In the genomic region with DNA sequence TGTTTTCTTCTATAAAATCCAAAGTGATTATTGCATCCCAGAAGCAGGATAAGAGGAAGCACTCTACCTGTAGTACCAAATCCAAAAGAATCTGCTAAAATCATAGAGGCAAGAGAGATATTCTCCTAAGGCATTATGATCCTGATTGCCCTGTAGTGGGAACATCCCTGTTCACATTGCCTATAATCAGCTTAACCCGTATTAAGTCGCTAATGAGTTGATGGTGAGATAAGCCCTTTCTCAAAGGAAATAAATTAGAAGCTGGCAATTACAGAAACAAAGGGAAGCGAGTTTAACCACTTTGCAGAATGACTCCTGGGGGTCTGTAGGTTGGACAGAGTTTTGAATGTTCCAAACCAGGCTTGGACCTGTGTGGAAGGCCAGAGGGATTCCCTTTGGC, we compare ENCODE assay signal across 22 mouse cellular contexts.
DNase-seq lines count a peak whose midpoint lies in the region; ATAC-seq and TF ChIP-seq lines count a peak whose summit lies in the region.
"Had no signal": no experiment of that assay in that cellular context is flagged by ENCODE, and none has a peak within 500 bp of the region (broad histone marks: within the 10 kb centered on the region; RNA-seq: fewer than 3 reads in every experiment).

No protein-coding gene starts in this region.

- no peak for TF ChIP-seq CTCF in embryonic fibroblast, embryonic 13.5 days (IDR thresholded peaks at IDR 0.05; ENCODE audit: borderline replicate concordance, insufficient read depth, low read length)
- TF ChIP-seq CTCF in cerebellum, adult 2 months (IDR thresholded peaks at IDR 0.05; ENCODE audit: borderline replicate concordance, insufficient read depth, low read depth, low read length) = no peak

- TF ChIP-seq POLR2A in embryonic fibroblast, embryonic 13.5 days (IDR thresholded peaks at IDR 0.05; ENCODE audit: low read depth, low read length) = no peak
- no peak for TF ChIP-seq POLR2A in cerebellum, adult 2 months (IDR thresholded peaks at IDR 0.05; ENCODE audit: borderline replicate concordance, insufficient read depth, low read length)

- no peak for ATAC-seq in embryonic facial prominence, embryonic 12.5 days (ENCODE audit: insufficient number of reproducible peaks, insufficient read depth, low FRiP score, low TSS enrichment)
- ATAC-seq: forebrain, embryonic 13.5 days; forebrain, embryonic 16.5 days had no signal

- no peak overlapping the region for H3K4me2 ChIP-seq in embryonic facial prominence, embryonic 12.5 days (replicated peaks)
- H3K4me2 ChIP-seq: embryonic facial prominence, embryonic 15.5 days; forebrain, embryonic 13.5 days; heart, embryonic 11.5 days; hindbrain, embryonic 12.5 days; hindbrain, embryonic 15.5 days had no signal

- no peak for DNase-seq in embryonic facial prominence, embryonic 10.5 days (ENCODE audit: low spot score)
- peak; percentile 5 for DNase-seq in retina, embryonic 14.5 days (ENCODE audit: low spot score)
- no peak for DNase-seq in cerebellum, adult 2 months
- DNase-seq in right cerebral cortex, postnatal 14 days = no peak
- DNase-seq: adrenal gland, postnatal 10 days; adrenal gland, postnatal 36 days; cerebellum, adult 18-20 months; cerebellum, adult 9-11 months; cerebellum, postnatal 36 days; gastrocnemius, postnatal 10 days; gastrocnemius, postnatal 36 days; heart, adult 11 months had no signal

- H3K27ac ChIP-seq in embryonic facial prominence, embryonic 12.5 days = 0 out of 2 replicates have a peak overlapping the region, but pooled peaks have one; percentile 46
- H3K27ac ChIP-seq in embryonic facial prominence, embryonic 10.5 days (replicated peaks) = no peak overlapping the region
- peak overlapping the region; percentile 58; the same call in 1 of the 2 replicates for H3K27ac ChIP-seq in embryonic fibroblast, embryonic 13.5 days (ENCODE audit: insufficient read depth, low read length)
- no peak overlapping the region for H3K27ac ChIP-seq in cerebellum, adult 2 months (ENCODE audit: insufficient read depth, low read length)
- H3K27ac ChIP-seq: embryonic facial prominence, embryonic 15.5 days; forebrain, embryonic 10.5 days; forebrain, embryonic 13.5 days; hindbrain, embryonic 12.5 days; hindbrain, embryonic 15.5 days had no signal

- peaks cover 20% of the 10 kb centered on the region for H3K4me1 ChIP-seq in embryonic facial prominence, embryonic 12.5 days
- peaks cover 15% of the 10 kb centered on the region for H3K4me1 ChIP-seq in embryonic facial prominence, embryonic 10.5 days
- H3K4me1 ChIP-seq in embryonic fibroblast, embryonic 13.5 days (ENCODE audit: control insufficient read depth, insufficient read depth, low read length) = peaks cover 11% of the 10 kb centered on the region
- H3K4me1 ChIP-seq in cerebellum, adult 2 months (ENCODE audit: control insufficient read depth, insufficient read depth, low read length) = no peaks in the 10 kb centered on the region
- H3K4me1 ChIP-seq: forebrain, embryonic 13.5 days; hindbrain, embryonic 12.5 days; hindbrain, embryonic 15.5 days had no signal

- no peaks in the 10 kb centered on the region for H3K36me3 ChIP-seq in embryonic facial prominence, embryonic 12.5 days
- H3K36me3 ChIP-seq in embryonic facial prominence, embryonic 10.5 days (replicated peaks) = no peaks in the 10 kb centered on the region
- H3K36me3 ChIP-seq: embryonic facial prominence, embryonic 15.5 days; forebrain, embryonic 10.5 days; hindbrain, embryonic 12.5 days; hindbrain, embryonic 15.5 days had no signal

- whole genome bisulfite sequencing in embryonic facial prominence, embryonic 12.5 days = 37% methylated on average over 3 of the region's 3 CpGs
- 34% methylated on average over 3 of the region's 3 CpGs for WGBS in embryonic facial prominence, embryonic 10.5 days
- WGBS in cerebellum, adult 2 months = 74% methylated on average over 3 of the region's 3 CpGs

- H3K9me3 ChIP-seq in embryonic facial prominence, embryonic 12.5 days = no peaks in the 10 kb centered on the region
- no peaks in the 10 kb centered on the region for H3K9me3 ChIP-seq in embryonic facial prominence, embryonic 10.5 days
- H3K9me3 ChIP-seq: embryonic facial prominence, embryonic 15.5 days; forebrain, embryonic 10.5 days; forebrain, embryonic 13.5 days; hindbrain, embryonic 12.5 days; hindbrain, embryonic 15.5 days had no signal

- no peak overlapping the region for H3K9ac ChIP-seq in embryonic facial prominence, embryonic 12.5 days
- H3K9ac ChIP-seq: embryonic facial prominence, embryonic 15.5 days; forebrain, embryonic 13.5 days; hindbrain, embryonic 12.5 days; hindbrain, embryonic 15.5 days had no signal

- H3K4me3 ChIP-seq in embryonic facial prominence, embryonic 12.5 days = no peak overlapping the region
- H3K4me3 ChIP-seq in embryonic facial prominence, embryonic 10.5 days = no peak overlapping the region
- no peak overlapping the region for H3K4me3 ChIP-seq in embryonic fibroblast, embryonic 13.5 days (ENCODE audit: insufficient read depth, low read length)
- H3K4me3 ChIP-seq in cerebellum, adult 2 months (replicated peaks; ENCODE audit: insufficient read depth, low read depth, low read length) = no peak overlapping the region
- H3K4me3 ChIP-seq: embryonic facial prominence, embryonic 15.5 days; erythroblast, embryonic 14.5 days; forebrain, embryonic 10.5 days; forebrain, embryonic 13.5 days; hindbrain, embryonic 12.5 days; hindbrain, embryonic 15.5 days had no signal

- no peaks in the 10 kb centered on the region for H3K27me3 ChIP-seq in embryonic facial prominence, embryonic 12.5 days
- H3K27me3 ChIP-seq in embryonic facial prominence, embryonic 10.5 days (replicated peaks; ENCODE audit: low read depth, poor library complexity, severe bottlenecking) = no peaks in the 10 kb centered on the region
- H3K27me3 ChIP-seq in cerebellum, adult 2 months (ENCODE audit: control insufficient read depth, insufficient read depth, low read length) = no peaks in the 10 kb centered on the region; the same call in 1 of the 2 replicates
- H3K27me3 ChIP-seq: embryonic facial prominence, embryonic 15.5 days; forebrain, embryonic 13.5 days; hindbrain, embryonic 12.5 days; hindbrain, embryonic 15.5 days had no signal

Comparison
In these comparisons a context has a peak if more than half of its experiments do, and no peak if none do; other contexts are left out.
1. H3K27ac ChIP-seq: peak in embryonic facial prominence, embryonic 12.5 days (single experiment) and embryonic fibroblast, embryonic 13.5 days (single experiment); none in embryonic facial prominence, embryonic 10.5 days (single experiment) and cerebellum, adult 2 months (single experiment).